Mouse (Mus musculus) ES-CJ7 (cell line): Measurements from ENCODE around the gene Usp18.

Source experiments
- DNase-seq: peaks from one replicate; pipeline ENCODE4 v3.0.0; 2011; ENCODE audit warnings: low read depth, low spot score

Gene Usp18

DNA sequence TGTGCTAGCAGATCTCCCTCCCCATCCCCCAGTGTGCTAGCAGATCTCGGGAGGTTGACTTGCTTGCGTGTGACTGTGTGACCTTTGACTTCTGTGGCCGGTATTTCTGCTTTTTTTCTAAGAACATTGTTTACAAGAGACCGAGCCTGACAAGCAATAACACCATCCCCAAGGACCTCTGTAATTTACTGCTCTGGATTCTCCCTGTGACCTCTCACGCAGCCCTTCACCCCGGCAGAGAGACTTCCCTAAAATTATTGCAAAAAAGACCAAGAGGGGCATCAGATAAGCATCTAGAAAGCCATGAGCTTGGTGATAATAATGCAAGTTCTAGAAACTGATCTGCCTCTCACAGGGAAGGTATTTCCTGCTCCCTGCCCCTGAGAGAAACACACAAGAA lies 20.7 kb upstream of the Usp18 start:
- DNase-seq = no peak

DNA sequence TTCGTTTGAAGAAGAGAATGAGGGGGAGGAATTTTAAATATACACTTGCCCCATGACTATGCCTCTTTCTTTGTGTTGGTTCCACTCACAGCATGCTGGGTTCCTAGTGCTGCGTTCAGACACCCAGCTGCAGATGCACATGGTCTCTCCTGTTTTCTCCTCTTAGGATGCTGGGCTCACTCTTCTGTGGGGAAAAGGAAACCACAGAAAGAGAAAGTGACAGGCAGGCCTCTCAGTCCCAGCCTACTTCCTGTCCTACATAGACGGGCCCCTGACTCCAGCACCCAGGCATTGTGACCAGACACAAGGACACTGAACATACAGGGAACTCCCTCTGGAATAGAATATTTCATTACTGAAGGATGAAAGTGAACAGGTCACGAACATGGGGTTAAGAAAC lies 19.7 kb upstream of the Usp18 start:
- no peak for DNase-seq

DNA sequence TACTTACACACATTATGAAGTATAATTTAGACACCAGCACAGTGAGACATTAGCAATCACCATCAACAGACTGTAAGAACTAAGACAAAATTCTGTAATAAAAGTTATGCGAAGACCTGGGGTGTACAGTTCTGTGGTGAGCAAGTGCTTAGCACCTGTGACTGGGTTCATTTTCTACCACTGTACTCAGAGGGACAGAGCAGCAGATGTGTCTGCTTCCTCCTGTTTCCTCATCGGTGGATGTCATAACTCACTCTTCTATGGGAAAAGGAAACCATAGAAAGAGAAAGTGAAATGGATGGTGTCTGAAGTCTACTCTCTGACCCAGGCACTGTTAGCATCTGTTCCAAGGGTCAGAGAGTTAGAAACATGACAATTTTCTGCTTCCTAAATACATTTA lies 19.0 kb upstream of the Usp18 start:
- no peak for DNase-seq

DNA sequence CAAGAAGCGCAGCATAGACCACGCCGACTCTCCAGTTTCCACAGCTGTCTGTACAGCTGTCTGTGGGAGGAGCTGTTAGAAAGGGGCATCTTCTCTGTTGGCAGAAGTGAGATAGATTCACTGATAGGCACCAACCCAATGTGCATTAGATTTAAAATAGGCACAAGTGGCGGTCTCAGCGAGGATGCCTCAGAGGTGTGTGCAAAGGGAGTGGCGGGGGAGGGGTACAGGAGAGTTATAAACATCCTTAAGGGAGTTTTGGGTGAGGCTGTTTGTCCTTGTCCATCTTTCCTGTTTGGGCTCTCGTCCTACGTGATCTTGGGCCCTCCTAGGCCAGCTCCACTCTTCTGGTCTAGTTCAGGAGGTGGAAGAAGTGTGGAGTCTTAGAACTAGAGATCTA lies 17.3 kb upstream of the Usp18 start:
- no peak for DNase-seq

DNA sequence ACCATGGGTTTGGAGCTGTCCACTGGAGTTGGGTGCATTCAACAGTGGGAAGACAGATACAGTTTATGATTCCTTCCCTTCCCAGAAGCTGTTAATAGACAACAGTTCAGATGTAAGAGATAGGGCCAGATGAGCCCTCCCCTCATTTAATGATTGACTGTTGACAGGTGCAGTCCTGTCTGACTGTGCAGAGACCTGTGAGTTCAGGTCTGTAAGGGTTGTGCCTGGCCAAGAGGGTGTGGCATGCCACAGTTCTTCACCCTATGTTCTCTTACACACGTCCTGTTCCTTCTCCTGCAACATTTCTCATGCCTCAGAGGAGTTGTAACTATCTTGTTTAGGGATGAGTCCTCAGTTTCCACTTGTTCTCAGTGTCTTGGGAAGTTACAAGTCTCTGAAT lies 13.1 kb upstream of the Usp18 start:
- DNase-seq = no peak

DNA sequence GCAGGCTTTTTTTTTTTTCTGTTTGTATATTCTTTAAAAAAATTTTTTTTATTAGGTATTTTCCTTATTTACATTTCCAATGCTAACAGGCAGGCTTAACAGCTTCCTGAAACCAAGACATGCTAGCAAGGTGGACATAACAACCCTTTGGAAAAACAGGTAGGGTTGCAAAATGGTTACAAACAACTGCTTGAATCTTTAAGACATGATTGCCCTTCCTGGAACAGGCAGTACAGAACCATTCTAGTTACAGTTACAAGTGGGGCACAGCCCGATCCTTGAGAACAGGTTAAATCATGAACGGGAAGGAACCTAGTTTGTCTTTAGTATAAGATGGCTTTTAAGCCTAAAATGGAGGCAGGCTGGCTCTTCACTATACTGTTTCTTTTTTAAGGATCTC lies 9.3 kb upstream of the Usp18 start:
- no peak for DNase-seq

DNA sequence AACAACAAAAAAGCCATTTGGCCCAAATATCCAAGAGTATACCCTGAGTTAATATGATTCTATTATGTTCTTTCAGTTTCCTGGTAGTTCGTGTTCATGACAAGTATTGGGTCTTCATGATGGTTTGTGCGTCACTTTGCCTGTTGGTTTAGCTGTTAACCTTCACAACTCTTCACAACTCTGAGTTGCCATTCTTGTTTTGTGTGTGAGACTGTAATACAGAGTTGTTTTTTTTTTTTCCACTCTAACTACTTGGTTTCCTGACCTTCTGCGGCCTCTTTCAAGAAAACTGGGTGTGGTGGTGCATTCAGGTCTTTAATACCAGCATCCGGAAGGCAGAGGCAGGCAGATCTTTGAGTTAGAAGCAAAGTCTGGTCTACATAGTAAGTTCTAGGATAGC lies 7.5 kb upstream of the Usp18 start:
- no peak for DNase-seq

DNA sequence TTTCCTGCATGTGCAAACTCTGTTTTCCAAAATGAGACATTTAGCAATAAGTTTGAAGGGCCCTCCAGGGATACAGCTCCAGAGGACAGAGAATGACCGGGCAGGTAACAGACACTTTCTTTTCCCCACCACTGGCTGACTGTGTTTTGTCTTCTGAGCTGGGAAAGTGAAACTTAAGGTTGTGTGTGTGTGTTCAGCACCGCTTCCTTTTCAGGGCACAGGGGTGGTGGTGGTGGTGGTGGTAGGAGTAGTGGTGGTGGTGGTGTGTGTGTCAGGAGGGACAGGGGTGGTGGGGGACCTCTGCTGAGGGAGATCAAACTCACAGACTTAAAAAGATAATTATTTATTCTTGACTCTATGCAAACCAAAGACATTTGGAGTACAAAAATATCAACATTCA lies 3.9 kb upstream of the Usp18 start:
- DNase-seq = no peak

DNA sequence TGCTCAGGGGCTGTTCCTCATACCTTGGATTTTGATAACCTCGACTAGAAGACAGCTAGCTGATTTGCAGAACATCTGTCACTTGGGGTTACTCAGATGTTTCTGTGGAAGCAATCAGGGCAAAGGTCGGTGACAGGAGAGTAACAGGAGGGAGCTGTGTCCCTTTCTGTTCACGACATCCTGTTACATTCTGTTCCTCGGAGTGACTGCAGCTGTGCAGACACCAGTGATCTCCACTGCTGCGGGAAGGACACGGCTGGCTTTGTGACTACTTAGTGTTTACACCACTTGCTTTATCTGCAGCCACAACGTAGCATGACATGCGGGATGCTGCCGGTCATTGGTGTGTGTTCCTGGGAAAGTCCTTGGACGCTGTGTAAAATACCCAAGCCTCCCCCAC lies 2.5 kb upstream of the Usp18 start:
- no peak for DNase-seq

DNA sequence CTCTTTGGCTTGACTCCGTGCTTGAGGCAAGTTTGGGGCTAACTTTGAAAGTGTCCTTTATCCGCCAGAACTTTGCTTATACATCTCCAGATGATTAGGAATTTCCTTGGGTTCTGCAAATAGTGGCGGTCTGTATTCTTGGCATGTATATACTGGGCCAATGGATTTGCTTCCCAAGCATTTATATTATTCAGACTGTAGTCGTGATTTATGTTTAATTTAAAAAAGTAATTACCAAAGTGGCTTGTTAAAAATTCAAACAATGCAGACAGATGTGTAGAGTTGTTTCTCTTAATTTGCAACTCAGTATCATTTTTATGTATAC lies 293 bp downstream of the Usp18 start:
- no peak for DNase-seq

DNA sequence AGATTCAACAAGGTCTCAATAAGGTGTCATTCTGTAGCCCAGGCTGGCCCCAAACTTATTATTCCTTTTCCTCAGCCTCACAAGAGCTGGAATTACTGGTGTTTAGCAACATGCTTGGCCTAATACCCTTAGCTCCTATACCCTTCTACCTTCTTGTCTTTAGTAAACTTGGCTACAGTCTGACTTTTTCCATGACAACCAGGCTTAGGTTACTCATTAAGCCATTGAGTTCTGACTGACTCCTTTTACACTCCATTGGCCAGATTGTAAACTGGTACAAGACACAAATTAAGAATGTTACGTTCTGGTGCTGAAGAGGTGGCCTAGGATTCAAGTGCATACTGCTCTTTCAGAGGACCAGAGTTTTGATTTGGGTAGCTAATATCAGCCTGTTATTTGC lies 4.7 kb downstream of the Usp18 start:
- no peak for DNase-seq

DNA sequence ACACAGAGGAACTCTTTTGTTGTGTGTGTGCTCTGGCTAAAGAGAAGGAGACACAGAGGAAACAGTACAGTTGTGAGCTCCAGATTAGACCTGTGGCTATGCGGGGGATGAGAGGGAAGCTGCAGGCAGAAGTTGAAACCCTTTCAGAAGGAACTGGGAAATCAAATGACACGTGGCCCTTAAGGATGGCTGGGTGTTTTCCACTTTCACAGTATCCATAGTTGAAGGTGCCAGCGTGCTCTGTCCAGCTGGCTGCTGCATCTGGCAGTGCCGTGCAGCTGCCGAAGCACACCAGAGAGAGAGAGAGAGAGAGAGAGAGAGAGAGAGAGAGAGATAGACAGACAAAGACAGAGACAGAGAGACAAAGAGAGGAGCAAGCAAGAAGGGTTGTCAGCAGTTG lies 5.5 kb downstream of the Usp18 start:
- no peak for DNase-seq

DNA sequence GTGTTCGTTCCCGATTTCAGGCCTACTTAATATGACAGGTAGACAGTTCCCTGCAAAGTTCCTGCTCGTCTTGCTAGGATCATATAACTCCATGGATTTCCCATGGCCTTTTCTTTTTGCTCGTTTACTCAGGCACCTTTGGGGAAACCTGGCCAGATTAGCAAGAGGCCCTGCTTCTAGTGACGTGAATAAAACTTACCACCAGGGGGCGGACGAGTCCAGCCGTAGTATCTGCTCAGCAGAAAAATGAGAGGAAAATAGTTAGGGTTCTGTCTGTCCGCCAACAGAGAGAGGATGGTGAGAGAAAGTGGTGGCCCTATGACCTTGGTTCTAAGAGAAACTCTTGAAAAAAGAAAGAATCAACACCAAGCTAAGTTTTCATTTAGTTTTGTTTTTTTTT lies 14.8 kb downstream of the Usp18 start:
- DNase-seq = peak; percentile 75

DNA sequence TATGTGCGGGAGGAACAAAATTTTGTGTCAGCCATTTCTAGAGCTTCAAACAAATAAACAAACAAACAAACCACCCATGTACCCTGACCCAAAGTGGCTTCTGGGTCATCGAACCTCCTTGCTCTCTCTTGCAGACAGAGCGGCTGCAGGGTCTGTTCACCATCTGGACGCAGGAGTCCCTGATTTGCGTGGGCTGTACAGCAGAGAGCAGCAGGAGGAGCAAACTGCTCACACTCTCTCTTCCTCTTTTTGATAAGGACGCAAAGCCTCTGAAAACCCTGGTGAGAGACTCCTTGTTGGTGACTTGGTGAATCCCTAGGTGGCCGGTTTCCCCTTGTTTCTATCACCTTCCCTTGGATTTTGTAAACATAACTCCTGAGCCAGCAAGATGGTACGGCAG lies 15.5 kb downstream of the Usp18 start:
- DNase-seq = no peak

DNA sequence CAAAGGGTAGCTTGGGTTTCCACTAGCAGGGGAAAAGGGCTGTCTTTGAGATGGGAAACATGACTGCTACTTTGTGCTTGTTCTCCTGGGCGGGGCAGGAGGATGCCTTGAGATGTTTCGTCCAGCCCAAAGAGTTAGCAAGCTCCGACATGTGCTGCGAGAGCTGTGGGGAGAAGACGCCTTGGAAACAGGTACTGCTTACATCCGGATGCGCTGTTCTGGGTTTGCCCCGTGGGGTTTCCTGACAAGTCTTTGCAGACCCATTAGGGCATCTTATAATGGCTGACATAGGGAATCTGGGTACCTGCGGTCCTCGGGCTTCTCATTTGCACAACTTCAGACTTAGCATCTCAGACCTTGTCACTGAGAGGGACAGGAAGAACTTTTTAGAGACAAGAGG lies 16.3 kb downstream of the Usp18 start:
- no peak for DNase-seq

DNA sequence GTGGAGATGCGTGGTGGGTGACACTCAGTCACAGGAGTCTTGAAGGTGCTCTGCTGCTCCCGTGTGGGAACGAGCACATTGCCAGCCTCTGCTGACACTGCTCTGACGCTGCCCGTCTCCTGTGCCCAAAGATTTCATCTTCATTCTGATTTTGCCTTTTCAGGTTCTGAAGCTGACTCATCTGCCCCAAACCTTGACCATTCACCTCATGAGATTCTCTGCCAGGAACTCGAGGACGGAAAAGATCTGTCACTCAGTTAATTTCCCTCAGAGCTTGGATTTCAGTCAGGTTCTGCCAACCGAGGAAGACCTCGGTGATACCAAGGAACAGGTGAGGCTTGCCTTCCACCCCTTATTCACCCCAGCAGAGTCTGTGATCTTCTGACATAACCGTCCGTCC lies 16.8 kb downstream of the Usp18 start:
- DNase-seq = no peak

DNA sequence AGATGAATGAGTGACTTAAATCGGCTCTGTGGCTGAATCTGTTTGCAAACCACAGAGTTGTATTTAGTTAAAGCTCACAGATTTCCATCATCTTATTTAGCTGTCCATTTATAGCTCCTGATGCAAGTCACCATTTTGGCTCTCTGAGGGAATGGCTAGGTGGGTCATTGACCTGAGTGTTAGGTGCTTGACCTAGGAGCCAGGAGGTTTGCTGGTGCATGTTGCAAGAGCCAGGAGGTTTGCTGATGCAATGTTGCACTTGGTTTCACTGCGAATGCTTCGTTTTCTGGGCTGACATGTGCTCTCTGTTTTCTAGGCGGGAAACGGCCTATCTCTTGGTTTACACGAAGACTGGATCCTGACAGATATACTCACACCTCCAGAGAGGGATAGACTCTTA lies 24.4 kb downstream of the Usp18 start:
- no peak for DNase-seq

DNA sequence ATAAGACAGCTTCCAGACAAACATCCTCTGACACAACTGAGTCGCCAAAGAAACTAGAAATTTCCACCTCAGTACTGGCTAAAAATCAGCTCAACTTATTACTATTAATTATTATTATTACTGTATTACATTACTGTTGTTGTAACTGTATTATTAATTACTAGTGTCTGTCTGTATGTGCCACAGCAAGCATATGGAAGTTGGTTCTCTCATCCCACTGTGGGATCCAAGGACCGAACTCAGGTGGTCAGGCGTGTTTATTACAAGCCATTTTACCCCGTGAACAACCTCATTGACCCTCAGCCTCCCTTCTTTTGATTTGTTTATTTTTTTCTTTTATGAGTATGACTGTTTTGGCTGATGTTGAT lies 26.0 kb downstream of the Usp18 start:
- no peak for DNase-seq

DNA sequence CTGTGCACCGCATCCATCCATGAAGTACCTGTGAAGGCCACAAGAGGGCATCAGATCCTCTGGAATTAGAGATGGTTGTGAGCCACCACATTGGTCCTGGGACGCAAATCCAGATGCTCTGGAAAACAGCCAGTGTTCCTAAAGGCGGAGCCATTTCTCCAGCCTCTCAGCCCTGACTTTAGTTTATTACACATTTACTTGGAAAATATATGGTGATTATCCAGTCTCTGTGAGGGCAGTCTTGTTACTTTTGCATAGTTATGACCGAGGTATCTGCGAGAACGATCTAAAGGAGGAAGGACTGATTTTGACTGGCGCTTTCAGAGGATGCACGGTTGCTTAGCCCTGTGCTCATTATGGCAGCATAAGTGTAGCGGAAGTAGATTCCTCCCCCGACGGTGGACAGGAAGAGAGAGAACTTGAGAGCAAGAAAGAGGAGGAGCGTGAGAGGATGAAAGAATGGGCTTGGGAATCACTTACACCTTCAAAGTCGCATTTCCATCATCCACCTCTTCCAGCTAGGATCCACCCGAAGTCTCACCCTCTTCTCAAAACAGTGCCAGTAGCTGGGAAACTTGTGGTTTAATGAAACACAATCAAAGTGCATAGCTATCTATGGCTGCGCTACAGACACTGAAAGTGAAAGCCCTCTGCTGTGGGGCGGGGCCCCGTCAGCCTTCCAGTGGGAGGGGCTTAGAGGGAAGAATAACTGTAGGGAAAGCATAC lies 26.5 kb downstream of the Usp18 start:
- DNase-seq = peak; percentile 83

DNA sequence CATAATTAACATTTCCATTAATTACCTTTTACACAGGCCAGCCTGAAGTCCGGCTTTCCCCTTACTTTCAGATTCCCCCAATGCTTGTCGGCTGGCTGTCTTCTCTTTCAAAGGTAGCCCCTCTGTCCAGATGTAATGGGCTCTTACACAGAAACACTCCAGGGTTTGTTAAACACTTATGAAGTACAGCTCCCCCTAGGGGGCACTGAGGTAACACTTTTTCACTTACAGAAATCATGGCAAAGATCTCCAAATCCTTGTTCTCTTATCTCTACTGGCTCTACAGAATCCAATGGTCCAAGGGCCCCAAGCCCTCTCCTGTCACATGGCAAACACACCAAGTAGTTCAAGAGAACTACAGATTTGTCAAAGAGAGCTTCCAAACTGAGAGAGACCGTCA lies 28.6 kb downstream of the Usp18 start:
- DNase-seq = peak; percentile 77

DNA sequence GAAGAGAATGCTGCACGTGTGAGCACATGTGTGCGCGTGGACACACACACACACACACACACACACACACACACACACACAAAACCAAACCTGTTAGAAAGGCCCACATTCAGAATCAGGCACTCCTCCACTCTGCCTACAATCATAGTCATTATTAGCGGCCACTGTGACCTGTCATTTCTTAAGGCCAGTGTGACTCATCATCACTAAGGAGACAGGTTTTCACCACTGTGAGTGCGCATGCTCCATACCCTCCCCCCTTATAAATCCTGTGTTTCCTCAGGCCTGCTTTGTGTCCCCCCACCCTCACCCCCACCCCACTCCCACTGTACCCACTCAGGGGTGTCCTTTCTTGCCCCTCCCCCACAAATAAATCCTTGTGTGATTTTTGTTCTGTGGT lies 38.4 kb downstream of the Usp18 start:
- DNase-seq = no peak

DNA sequence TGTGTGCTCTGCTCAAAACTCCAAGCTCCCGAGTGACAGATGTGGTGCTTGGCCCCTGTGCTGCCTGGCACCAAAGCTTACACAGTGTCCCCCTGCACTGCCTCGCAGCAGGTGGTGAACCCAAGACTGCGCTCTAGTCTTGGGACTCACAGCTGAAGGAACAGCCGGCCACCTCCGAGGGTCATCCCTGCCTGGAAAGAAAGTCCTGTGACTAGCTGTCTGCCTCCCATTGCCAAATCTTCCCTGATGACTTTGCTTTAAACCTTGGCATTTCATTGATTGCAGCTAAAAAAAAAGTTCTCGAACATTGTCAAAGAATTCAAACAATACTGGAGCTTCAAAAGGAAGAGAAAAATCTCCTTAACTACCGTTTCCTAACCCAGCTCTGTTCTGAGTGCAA lies 53.6 kb downstream of the Usp18 start:
- DNase-seq = no peak

DNA sequence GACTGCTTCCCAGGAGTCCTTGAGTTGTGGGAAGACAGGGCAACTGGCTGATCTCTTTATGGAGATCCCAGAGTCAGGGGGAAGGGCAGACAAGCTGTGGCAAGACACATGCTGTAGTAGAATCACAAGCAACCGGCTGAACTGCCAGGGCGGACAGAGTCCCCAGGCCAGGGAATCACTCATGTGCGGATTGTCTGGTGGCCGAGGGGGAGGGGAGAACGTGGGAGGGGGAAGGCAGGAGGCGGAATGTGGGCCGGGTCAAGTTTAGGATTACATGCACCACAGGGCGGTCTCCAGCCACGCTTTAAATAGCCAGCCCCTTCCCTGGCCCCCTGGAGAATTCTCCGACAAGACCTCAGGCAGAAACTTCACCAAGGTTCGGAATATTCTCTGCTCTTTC lies 54.2 kb downstream of the Usp18 start, which contains the start of gene Slc6a13:
Gene Slc6a13 (plus strand): TSS at position 274 of the 400 bp plus-strand sequence.
- peak; percentile 36 for DNase-seq

DNA sequence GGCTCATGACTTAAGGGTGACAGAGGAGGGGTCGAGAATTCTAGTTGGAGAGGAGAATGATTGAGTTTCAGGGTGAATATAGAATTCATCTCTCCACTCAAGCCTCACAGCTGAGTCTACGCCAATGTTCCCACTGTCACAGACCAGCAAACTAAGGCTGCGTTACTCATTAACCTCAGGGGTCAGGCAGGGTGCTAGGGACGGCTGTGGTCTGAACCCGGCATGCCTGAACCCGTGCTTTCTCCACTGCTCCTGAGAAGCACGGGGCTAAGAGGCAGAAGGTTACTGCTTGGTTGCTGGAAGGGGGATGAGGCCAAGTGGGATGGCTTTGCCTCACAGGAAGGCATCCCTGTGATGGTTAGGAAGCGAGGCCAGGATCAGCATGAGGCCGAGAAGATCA lies 54.8 kb downstream of the Usp18 start:
- no peak for DNase-seq
